Mouse (Mus musculus) midbrain, embryonic 16.5 days (tissue): Measurements from ENCODE around the gene Mpg. TPM values are rescaled to one million over a fixed set of nuclear protein-coding genes. Genes with fewer than 3 reads are reported as not detected.

Experiments
- ATAC-seq: fragments of 200-750 bp; cut with Nextera tagmentation; 2 replicates; pipeline ENCODE4 v1.8.0; 2017; ENCODE audit warnings: moderate TSS enrichment
- H3K27ac ChIP-seq: fragments of 300-500 bp; sonication (generic); 2 replicates; pipeline ENCODE4 v1.5.1; 2014; ENCODE audit warnings: mild to moderate bottlenecking, low read length, mixed read lengths
- H3K27me3 ChIP-seq: fragments of 300-500 bp; sonication (generic); 2 replicates; pipeline ENCODE4 v1.6.1; 2014; ENCODE audit warnings: low read depth, low read length, mixed read lengths; ENCODE audit not compliant: control insufficient read depth, insufficient read depth
- H3K36me3 ChIP-seq: fragments of 300-500 bp; sonication (generic); 2 replicates; pipeline ENCODE4 v1.6.1; 2014; ENCODE audit warnings: mild to moderate bottlenecking, low read length, moderate library complexity, mixed read lengths; ENCODE audit not compliant: control insufficient read depth, insufficient read depth
- H3K4me1 ChIP-seq: fragments of 300-500 bp; sonication (generic); 2 replicates; pipeline ENCODE4 v1.6.1; 2014; ENCODE audit warnings: mild to moderate bottlenecking, low read length, mixed read lengths; ENCODE audit not compliant: control insufficient read depth, insufficient read depth
- H3K4me2 ChIP-seq: fragments of 300-500 bp; sonication (generic); 2 replicates; pipeline ENCODE4 v1.6.1; 2014; ENCODE audit warnings: mild to moderate bottlenecking, low read length, mixed read lengths
- H3K4me3 ChIP-seq: fragments of 300-500 bp; sonication (generic); 2 replicates; pipeline ENCODE4 v1.5.1; 2014; ENCODE audit warnings: low read depth, mild to moderate bottlenecking, low read length, moderate library complexity, mixed read lengths
- H3K9ac ChIP-seq: fragments of 300-500 bp; sonication (generic); 2 replicates; pipeline ENCODE4 v1.6.1; 2014; ENCODE audit warnings: low read depth, low read length, mixed read lengths
- H3K9me3 ChIP-seq: fragments of 300-500 bp; sonication (generic); replicated peaks from 2 replicates; pipeline ENCODE4 v1.6.1; 2014; ENCODE audit warnings: mild to moderate bottlenecking, low read length, mixed read lengths; ENCODE audit not compliant: control insufficient read depth, poor library complexity, severe bottlenecking
- WGBS: fragments of 180-500 bp; shearing (Covaris S2); extraction: QIAGEN DNeasy Blood & Tissue Kit; methylation state at CpG from one replicate; pipeline ENCODE4 v1.1.7; 2014; 5-methylcytosine and 5-hydroxymethylcytosine counted together
- polyA plus RNA-seq: library from polyadenylated mRNA; unstranded; fragments of >200 nt; fragmentation: Nextera tagmentation; extraction: Ambion mirVana; gene quantifications from 2 replicates; pipeline ENCODE4 v1.2.1, GENCODE M21; 2015

The Mpg gene
- 36.1 and 41.7 TPM in 2 replicates for polyA plus RNA-seq

- peak within 1 kb of the TSS; percentile 69 for H3K4me3 ChIP-seq
- H3K9me3 ChIP-seq = no peaks in the 10 kb centered on the region
- peak within 1 kb of the TSS; percentile 89 for H3K9ac ChIP-seq
- peaks cover 22% of the 10 kb centered on the region for H3K27me3 ChIP-seq
- peaks cover 22% of the 10 kb centered on the region for H3K4me1 ChIP-seq
- 4% methylated on average over 47 of the region's 47 CpGs for WGBS
- peak within 1 kb of the TSS; percentile 81 for H3K4me2 ChIP-seq
- ATAC-seq = peak; percentile 86
- H3K27ac ChIP-seq = peak within 1 kb of the TSS; percentile 83
- H3K36me3 ChIP-seq = peaks cover 4% of the 10 kb centered on the region; the same call in 1 of the 2 replicates
These were observed at the start of gene Mpg for GRCm38 (mm10) chr11:32226124-32226871. Gene Mpg, plus strand, starts transcription at chr11:32226505.

DNA sequence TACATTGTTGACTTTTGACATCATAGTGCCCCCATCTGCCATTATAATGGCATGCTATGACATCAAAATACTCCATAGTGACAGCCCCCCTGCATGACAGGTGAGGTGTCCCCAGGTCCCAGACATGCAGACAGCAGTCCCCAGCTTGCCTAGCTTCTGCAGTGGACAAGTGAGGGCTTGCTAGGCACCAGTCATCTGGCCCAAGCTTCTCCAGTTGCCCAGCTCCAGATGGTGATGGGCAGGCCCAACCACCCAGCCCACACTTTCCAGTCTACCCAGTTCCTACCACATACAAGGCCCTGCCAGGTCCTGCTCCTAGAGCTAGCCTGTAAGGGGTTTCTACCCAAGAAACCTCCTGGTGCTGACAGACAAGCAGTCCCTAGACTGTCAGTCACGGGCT, 47.8 kb upstream of the Mpg start:
- no peak overlapping the region for H3K9ac ChIP-seq
- H3K9me3 ChIP-seq = no peaks in the 10 kb centered on the region
- no peaks in the 10 kb centered on the region for H3K27me3 ChIP-seq
- H3K4me1 ChIP-seq = no peaks in the 10 kb centered on the region
- H3K4me3 ChIP-seq = no peak overlapping the region
- H3K27ac ChIP-seq = no peak overlapping the region
- ATAC-seq = no peak
- WGBS = 83% methylated on average over 1 of the region's 1 CpGs
- H3K4me2 ChIP-seq = no peak overlapping the region
- no peaks in the 10 kb centered on the region for H3K36me3 ChIP-seq

DNA sequence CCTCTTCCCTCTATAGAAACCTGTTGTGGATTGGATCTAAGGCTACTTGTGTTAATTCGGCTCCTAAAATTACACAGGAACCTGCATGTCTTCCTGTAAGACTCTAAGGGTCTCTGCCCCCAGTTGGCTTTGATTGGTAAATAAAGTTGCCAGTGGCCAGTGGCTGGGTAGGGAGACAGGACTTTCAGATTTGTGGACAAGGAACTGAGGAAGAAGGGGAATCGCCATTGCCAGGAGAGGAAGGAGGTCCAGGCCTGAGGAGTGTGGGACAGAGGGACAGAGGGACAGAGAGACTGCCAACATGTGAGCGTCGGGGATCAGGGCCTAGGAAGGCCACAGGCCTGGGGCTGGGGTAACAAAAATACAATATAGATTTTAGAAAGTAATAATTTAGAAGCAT, 45.1 kb upstream of the Mpg start:
- Histone ChIP-seq H3K4me1 (no peaks in the 10 kb centered on the region), H3K9me3 (no peaks in the 10 kb centered on the region), H3K36me3 (no peaks in the 10 kb centered on the region), H3K27me3 (no peaks in the 10 kb centered on the region), H3K4me3 (no peak overlapping the region), H3K27ac (no peak overlapping the region), H3K4me2 (no peak overlapping the region), H3K9ac (no peak overlapping the region)
- 92% methylated on average over 4 of the region's 4 CpGs for WGBS
- ATAC-seq = no peak

- Histone ChIP-seq H3K27ac (no peak overlapping the region), H3K4me1 (no peaks in the 10 kb centered on the region), H3K4me2 (peak overlapping the region; percentile 31; the same call in 1 of the 2 replicates), H3K27me3 (no peaks in the 10 kb centered on the region), H3K36me3 (no peaks in the 10 kb centered on the region), H3K9me3 (peaks cover 2% of the 10 kb centered on the region; the same call in 1 of the 2 replicates), H3K9ac (no peak overlapping the region), H3K4me3 (no peak overlapping the region)
- ATAC-seq = peak; percentile 72; the same call in 1 of the 2 replicates
- 49% methylated on average over 24 of the region's 25 CpGs for WGBS
These were observed 44.1 kb upstream of the Mpg start for GRCm38 (mm10) chr11:32181973-32182868.

- Histone ChIP-seq H3K4me1 (no peaks in the 10 kb centered on the region), H3K27me3 (no peaks in the 10 kb centered on the region), H3K36me3 (no peaks in the 10 kb centered on the region), H3K9me3 (peaks cover 3% of the 10 kb centered on the region; the same call in 1 of the 2 replicates), H3K4me2 (no peak overlapping the region), H3K27ac (no peak overlapping the region), H3K9ac (no peak overlapping the region), H3K4me3 (no peak overlapping the region)
- 92% methylated on average over 8 of the region's 8 CpGs for WGBS
- ATAC-seq = no peak
These were observed 41.8 kb upstream of the Mpg start for GRCm38 (mm10) chr11:32184469-32184868.

GRCm38 (mm10) chr11:32186031-32186430, 40.3 kb upstream of the Mpg start:
- Histone ChIP-seq H3K4me2 (no peak overlapping the region), H3K9ac (no peak overlapping the region), H3K36me3 (no peaks in the 10 kb centered on the region), H3K9me3 (peaks cover 3% of the 10 kb centered on the region; the same call in 1 of the 2 replicates), H3K4me3 (no peak overlapping the region), H3K4me1 (no peaks in the 10 kb centered on the region), H3K27ac (no peak overlapping the region), H3K27me3 (no peaks in the 10 kb centered on the region)
- ATAC-seq = no peak
- WGBS = 78% methylated on average over 3 of the region's 3 CpGs

- WGBS = 91% methylated on average over 4 of the region's 4 CpGs
- Histone ChIP-seq H3K4me3 (no peak overlapping the region), H3K27ac (no peak overlapping the region), H3K4me2 (no peak overlapping the region), H3K9ac (no peak overlapping the region), H3K4me1 (no peaks in the 10 kb centered on the region), H3K36me3 (no peaks in the 10 kb centered on the region), H3K9me3 (peaks cover 3% of the 10 kb centered on the region; the same call in 1 of the 2 replicates), H3K27me3 (no peaks in the 10 kb centered on the region)
- ATAC-seq = no peak
These were observed 39.0 kb upstream of the Mpg start for GRCm38 (mm10) chr11:32187256-32187655.

DNA sequence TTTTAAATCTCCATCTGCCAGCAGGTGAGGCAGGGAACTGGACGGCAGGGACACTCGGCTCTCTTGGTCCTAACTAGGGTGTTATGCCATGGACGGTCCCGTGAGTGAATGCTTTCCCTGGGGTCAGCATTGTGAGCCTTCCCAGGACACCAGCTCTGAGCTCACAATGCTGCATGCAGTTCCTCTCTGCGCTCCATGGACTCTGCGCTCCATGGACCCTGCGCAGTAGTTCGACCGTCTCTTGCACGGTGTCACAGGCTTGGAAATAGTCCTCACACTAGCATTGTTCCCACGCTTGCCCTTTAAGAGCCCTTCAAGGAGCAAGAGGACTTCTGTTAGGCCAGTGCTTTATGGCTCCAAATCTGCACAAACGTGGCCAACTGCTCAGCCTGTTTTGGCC, 37.4 kb upstream of the Mpg start:
- no peaks in the 10 kb centered on the region for H3K4me1 ChIP-seq
- H3K4me3 ChIP-seq = no peak overlapping the region
- no peak overlapping the region for H3K4me2 ChIP-seq
- ATAC-seq = no peak
- WGBS = 84% methylated on average over 12 of the region's 12 CpGs
- H3K36me3 ChIP-seq = no peaks in the 10 kb centered on the region
- no peaks in the 10 kb centered on the region for H3K27me3 ChIP-seq
- H3K27ac ChIP-seq = no peak overlapping the region
- H3K9ac ChIP-seq = no peak overlapping the region
- peaks cover 3% of the 10 kb centered on the region; the same call in 1 of the 2 replicates for H3K9me3 ChIP-seq

GRCm38 (mm10) chr11:32189434-32189833, 36.9 kb upstream of the Mpg start:
- Histone ChIP-seq H3K36me3 (no peaks in the 10 kb centered on the region), H3K27me3 (no peaks in the 10 kb centered on the region), H3K4me2 (no peak overlapping the region), H3K4me3 (no peak overlapping the region), H3K9me3 (peaks cover 3% of the 10 kb centered on the region; the same call in 1 of the 2 replicates), H3K9ac (no peak overlapping the region), H3K4me1 (no peaks in the 10 kb centered on the region), H3K27ac (no peak overlapping the region)
- WGBS = 76% methylated on average over 5 of the region's 5 CpGs
- ATAC-seq = no peak
